Mouse (Mus musculus) adipocyte (in vitro differentiated cells): ENCODE results near the gene Rhoh.

ENCODE experiments used
- DNase-seq: peaks from one replicate; pipeline ENCODE4 v3.0.0-alpha.2; 2016; ENCODE audit warnings: low spot score

The Rhoh gene

DNA sequence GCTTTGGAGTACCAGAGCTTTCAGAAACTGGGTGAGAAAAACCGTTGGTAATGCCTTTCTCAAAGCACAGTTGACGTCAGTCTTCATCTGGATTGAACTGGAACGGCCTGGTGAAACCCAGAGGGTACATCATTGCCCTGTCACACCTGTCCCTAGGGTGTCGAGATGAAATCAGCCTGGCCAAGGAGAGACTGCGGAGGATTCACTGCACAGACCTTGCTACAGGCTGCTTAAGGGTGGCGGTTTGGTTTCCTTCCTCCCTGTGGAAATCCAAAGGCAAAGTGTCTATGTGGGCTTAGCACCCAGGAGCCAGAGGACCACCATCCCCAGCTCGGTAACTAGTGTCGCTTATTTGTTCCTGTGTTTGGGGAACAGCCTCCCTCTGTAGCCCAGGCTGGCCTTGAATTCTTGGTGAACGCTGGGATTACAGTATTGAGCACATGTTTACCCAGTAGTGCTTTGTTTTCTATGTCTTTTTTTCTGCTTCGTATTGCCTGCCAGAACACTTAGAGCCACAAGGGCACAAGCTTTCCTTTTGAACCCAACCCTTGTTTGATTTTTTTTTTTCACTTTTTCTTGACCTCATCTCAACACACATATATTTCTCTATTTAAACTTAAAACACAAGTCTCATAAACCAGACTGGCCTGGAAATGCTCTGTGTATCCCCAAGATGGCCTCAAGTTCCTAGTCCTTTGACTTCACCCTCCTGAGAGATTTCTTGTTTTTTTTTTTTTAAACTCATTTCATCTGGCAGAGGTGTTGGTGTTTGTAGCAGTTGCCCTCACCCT lies at the start of gene Rhoh:
Gene Rhoh (plus strand): TSS at position 60 of the 791 bp plus-strand sequence.
- no peak for DNase-seq

DNA sequence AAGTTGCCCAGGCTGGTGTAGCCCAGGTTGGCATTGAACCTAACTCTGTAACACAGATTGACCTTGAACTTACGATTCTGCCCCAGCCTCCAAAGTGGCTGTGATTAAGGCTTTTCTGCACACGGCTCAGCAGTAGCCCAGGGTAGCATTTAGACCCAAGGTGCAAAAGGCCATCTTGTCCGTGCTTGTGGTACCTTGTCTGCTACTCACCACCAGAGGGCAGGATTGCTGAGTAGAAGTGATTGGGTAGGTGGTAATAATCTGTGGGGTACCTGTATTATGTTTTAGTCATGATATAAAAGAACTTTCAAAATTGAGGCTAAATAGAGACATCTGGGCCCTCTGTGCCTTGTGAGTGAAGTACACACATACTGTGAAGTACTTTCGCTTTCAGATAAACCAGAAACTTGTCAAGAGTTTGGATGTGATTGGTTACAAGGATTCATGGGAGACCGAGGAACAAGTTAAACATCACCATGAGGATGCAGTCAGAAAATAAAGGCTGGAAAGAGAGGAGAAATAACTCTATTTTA lies 37.3 kb upstream of the Rhoh start:
- peak; percentile 36 for DNase-seq

DNA sequence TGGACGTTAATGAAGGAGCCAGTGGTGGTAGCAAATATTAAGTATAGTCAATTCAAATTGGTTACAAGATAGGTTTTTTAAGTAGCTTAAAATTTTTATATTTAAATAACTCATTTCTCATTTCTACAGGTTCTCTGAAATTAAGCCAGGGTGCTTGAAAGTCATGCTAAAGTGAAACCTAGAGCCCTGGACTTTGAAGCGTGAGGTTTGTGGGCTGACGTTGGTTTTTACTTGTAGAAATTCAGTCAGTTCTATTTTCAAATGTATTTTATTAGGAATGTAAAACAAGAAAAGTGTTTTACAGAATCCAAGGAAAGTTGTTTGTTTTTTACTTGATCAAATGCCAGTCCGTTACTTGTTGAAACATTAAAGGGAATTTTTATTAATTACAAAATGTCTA lies 34.5 kb upstream of the Rhoh start:
- DNase-seq = no peak

DNA sequence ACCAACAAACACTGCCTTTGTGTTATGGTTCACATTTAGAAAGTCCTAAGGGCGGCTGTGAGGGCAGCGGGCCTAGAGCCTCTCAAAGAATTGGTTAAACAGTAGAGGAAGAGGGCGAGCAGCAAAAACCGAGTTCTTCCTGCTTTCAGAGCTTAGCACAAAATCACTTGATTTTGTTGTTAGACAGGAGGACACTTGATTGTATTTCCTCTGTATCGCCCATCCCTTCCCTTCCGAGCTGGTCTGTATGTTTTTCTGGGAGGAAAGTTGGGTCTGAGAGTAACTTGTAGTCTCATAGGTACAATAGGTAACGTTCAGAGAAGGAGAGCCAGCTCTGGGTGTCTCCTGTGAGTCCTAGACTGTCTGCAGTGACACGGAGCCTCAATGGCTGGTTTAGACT lies 33.9 kb upstream of the Rhoh start:
- no peak for DNase-seq

DNA sequence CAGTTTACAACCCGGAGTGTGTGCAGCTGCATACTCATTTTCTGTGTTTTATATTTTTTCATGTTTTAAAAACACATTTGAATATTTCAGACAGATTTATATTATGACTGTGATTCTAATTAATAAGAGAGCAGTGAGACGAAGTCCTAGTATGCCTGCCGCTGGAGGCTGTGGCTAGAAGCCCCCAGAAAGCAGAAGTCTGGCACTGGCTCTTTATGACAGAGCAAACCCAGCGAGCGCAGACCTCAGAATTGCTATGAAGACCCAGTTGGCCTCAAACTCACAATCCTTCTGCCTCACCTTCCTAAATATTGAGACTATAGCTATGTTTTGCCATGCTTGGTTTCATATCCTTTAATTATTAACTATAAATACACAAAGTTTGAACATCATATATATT lies 32.8 kb upstream of the Rhoh start:
- DNase-seq = no peak

DNA sequence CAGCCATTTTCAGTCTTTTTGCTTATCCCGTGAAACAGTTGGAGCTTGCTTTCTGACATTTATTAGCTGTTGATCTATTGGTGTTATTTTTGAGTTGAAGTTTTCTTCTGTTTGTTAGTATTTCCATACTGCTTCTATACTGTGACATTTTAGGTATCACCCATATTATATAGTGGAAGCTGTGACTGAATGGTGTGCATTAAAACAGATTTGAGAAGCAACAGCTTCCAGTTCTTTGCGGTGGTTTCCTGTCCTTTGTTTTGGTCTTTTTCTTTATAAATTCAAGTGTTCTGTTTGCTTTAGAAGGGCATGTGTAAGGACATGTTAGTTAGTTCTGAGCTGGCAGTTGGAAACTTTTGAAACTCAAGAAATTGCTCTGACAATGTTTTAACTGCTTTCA lies 32.0 kb upstream of the Rhoh start:
- DNase-seq = no peak

DNA sequence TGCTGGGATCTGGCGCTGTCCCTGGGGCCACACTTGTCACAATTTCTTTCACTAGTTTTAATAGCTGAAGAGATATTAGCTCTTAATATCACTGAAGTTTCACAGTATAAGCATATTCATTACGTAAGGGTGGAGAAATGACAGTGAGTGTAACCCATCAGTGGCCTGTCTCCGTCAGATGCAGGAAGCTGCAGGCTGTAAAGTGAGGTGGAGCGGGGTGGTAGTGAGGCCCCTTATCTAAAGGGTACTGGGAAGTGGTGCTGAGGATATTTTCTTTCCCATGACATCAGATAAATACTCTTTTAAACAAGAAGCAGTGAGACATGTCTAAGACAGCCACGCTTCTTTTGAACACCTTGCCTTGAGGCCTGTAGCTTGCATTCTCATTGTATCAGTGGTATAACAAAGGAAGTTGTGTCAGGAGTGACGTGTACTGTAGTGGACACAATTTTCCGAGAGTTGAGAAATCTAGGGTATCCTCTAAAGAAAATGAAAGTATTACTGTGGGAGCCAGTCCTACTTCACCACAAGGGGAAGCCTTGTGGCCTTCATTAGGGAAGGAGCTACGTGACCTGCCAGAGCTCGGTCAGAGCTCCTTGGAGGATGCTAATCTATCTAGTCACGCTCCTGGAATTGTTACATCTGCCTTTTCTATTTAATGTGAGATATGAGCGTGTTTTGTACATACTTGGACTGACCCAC lies 28.9 kb upstream of the Rhoh start:
- DNase-seq = no peak

DNA sequence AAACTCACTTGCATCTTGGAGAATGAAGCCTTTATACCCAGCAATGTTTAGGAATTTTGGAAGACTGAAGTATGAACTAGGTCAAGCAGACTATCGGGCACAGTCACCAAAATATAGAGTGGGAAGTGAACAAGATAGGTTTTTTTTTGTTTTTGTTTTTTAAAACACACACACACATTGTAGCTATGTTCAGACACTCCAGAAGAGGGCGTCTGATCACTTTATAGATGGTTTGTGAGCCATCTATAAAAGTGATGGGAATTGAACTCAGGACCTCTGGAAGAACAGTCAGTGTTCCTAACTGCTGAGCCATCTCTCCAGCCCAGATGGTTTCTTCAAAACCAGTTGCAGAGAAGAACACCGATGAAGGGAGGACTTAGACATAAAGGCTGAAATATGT lies 27.9 kb upstream of the Rhoh start:
- no peak for DNase-seq

DNA sequence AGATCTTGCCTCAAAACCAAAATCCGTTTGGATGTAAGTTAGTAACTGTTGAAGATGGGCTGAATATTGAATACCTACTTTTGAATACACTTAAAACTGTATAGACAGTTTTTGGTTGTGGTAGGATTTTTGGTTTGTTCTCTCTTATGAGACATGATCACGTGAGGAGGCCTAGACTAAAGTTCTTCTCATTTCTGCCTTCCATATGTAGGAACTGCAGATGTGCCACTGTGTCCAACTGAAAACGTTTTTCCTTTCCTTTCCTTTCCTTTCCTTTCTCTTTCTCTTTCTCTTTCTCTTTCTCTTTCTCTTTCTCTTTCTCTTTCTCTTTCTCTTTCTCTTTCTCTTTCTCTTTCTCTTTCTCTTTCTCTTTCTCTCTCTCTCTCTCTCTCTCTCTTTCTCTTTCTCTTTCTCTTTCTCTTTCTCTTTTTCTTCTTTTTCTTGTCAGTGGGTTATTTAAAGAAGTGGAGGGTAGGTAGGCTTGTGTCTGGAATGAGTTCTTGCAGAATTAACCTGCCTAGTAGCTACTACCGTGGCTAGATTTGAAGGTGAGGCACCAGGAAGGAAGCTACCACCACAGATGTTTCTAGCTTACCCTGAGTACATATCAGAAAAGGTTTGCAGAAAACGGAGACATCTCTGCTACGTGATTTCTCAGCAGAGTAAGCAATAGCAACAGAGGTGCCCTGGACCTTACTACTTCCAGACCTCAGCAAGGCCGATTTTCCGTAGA lies 27.1 kb upstream of the Rhoh start:
- no peak for DNase-seq

DNA sequence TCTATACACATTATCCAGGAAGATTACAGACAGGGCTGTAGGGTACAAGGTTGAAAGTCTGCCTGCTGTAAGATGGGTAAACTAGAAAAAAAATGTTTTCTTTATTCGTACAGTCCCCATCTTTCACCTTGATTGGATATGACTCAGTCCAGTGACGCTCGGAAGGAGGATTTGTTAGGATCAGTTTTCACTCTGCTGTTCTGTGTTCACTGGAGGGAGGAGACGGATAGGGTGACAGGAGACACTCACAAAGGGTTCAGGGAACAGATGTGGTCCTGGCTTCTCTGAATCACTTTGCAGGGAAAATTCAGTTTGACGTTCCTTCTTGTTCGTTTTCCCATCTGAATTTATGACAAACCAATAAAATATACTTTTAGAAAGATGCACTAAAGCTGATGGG lies 23.0 kb upstream of the Rhoh start:
- DNase-seq = no peak

DNA sequence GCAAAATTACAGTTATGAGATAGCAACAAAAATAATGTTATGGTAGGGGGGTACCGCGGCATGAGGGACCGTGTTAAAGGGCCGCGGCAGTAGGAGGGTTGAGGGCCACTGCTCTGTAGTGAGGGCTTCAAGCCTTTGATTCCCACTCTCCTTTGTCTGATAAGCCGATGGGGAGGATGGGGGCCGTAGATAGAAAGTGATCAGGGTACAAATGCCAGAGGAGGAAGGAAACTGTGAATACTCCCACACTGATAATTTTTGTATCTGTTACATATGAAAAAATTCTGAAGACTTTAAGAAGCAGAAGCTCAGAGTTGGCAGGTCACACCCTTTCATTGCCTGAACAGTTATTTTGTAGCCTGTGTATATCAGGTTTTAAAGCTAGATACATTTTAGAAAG lies 18.1 kb upstream of the Rhoh start:
- DNase-seq = no peak

DNA sequence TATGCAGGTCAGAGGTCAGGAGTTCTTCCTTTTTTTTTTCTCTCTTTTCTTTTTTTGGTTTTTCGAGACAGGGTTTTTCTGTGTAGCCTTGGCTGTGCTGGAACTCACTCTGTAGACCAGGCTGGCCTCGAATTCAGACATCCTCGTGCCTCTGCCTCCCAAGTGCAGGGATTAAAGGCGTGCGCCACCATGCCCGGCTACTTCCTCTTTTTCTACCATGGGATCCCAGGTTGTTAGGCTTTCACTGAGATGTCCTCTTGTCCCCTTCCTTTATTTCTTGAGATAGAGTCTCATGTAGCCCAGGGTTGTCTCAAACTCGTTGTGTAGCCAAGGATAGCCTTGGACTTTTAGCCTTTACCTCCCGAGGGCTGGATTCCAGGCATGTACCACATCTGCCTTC lies 14.5 kb upstream of the Rhoh start:
- no peak for DNase-seq

DNA sequence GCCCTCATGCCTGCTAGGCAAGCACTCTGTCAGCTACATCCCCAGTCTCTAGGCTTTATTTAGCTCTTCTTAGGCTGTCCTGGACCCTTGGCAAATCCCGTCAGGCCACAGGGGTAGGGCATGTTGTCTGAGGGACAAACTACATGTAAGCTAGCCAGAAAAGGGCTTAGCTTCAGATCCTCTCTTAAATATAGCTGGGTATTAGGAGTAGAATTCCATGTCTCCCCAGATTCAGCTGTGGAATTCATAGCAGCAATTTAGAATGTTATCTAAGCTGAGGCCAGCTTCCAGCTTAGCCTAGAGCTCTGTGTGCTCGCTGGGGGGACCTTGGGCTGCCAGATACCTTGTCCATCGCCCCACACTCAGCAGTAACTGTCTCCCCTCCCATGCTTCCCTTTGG lies 14.1 kb upstream of the Rhoh start:
- DNase-seq = no peak

DNA sequence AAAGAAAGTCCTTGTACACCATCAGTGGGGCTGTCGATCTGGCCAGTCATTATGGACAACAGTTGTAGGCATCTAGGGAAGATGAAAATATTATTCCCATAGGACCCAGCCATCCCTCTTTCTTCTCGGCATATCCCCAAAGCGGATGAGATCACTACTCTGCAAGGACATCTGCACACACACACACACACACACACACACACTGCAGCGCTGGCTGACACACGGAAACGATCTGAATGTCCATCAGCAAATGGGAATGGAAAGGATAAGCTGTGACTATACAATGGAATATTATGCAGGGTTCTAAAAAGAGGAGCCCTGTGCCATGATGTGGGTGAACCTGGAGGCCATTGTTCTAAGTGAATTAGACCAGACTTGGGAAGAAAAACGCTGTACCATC lies 13.4 kb upstream of the Rhoh start:
- DNase-seq = no peak

DNA sequence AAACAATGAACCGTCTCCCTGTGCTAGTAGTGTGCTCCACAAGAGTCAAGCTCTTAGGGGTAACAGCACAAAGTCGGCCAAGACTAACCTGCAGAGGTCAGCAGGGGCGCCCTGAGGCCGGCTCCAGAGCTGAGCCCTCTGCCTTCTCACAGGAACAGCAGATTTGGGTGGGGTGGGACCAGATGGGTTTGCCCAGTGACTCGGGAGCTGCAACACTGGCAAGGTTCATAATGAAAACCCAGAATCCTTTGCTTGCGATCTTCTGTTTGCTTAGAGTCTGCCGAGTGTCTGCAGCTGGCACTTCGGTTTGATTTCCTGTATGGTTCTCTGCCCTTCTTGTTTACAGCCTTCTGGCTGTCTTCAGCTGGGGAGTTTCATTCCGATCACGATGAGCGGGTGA lies 10.2 kb upstream of the Rhoh start:
- no peak for DNase-seq

DNA sequence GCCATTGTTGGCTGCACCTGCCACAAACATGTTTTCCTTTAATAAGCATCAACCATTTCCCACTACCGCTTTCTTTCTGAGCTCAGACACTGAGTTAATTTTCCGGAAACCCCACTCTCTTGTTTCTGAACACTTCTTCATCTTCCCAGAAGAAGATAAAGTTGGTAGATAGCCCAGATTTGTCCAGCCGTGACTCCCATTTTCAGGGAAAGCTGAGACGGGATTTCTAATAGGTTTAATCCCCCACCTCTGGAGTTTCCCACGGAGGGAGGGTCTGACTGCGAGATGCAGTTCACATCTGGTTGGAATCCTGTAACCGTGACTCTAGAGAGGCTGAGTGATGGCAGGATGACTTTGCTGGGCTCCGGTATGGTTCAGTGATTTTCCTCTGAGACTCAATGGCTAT lies 6.2 kb upstream of the Rhoh start:
- DNase-seq = no peak

DNA sequence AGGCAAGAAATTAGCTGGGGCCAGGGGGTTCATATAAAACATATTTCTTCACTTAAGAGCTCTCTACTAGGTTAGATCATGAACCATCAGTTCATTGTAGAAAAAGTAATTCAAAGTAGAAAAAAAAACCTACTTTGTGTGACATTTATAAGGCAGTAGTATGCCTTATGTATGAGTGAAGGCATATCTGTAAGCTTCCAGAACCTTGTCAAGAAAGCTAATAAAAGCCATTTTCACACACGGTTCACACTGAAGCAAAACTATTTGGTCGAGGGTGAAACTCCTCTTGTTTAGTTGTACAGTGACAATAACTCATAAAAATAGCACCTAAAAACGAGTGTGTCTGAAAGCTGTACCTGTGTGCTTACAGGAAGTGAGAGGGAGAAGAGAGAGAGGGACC lies 5.4 kb upstream of the Rhoh start:
- no peak for DNase-seq

DNA sequence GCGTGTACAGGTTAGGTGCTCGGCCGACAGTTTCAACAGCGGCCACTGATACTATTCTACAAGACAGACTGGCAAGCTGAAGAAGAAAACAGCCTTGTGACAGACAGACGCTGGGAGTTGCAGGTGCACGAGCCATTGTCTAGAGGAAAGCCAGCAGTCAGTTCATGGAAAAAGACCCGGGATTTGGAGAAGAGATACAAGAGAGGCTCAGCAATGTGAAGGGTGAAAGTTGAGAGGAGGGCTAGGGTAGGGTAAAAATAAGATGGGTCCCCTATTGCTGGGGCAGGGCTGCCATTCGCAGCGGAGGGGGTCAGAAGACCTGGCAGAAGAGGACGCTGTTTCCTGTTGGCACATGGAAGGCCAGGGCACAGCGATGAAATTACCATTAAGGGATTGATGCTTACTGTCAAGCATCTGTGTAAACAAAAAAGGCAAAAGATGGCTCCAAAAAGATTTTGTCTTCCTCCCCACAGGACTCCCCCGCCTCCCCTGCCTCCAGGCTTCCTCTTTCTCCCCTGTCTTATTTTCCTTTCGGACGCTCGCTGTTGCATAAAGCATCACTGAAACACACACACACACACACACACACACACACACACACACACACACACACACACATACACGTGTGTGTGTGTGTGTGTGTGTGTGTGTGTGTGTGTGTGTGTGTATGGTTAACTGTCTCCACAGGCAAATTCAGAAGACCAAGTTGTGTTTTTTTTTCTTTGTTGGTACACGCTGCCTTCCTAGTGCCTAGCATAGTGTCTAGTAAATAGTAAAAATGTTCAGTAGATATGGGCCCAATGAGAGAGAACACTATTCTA lies 4.2 kb upstream of the Rhoh start:
- no peak for DNase-seq

DNA sequence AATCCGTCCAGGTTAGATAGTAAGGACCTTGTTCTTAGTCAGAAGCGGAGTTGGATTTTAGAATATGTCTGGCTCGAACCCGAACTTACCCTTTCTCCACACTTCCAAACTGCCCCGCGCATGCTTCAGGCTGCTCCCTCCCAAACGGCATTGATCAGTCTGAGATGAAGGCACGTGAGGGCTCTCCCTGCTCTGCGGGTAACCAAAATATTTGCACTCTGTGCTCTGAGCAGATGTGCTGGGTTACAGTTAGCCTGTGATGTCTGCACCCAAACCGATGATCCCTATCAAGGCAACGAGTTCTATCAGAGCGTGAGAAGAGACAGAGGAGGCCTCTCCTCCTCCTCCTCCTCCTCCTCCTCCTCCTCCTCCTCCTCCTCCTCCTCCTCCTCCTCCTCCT lies 3.1 kb upstream of the Rhoh start:
- no peak for DNase-seq

DNA sequence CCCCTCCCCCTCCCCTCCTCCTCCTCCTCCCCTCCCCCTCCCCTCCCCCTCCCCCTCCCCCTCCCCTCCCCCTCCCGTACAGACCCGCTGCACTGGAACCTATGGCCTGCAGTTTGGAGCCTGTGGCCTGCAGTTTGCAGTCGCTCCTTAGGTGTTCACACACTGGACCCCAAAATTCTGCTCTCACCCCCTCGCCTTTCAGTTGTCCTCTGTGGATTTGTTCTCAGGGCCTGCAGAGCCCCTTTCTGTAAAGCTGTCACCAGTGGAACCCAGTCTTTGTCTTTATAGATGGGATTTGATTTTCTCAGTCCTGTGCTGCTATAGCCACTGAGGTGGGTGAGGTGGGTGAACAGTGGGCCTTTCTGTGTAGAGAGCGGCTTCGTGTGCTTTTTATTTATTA lies 2.7 kb upstream of the Rhoh start:
- DNase-seq = no peak

DNA sequence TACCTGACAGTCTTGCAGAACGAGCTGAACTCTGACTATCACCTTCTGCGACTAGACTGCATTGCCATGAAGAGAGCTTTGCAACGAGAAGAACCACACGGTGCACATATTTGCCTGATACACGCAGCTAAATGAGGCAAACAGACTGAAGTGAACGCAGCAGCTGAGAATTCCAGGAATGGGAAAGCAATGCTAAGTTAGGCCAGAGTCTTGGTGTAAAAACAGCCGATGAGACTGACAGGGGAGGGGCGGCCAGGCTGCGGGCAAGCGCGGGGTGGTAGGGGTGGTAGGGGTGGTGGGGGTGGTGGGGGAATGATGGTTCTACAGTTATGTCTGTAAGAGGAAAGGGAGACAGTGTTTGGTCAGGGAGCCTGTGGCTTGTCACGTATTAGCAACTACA lies 2.1 kb upstream of the Rhoh start:
- DNase-seq = no peak

DNA sequence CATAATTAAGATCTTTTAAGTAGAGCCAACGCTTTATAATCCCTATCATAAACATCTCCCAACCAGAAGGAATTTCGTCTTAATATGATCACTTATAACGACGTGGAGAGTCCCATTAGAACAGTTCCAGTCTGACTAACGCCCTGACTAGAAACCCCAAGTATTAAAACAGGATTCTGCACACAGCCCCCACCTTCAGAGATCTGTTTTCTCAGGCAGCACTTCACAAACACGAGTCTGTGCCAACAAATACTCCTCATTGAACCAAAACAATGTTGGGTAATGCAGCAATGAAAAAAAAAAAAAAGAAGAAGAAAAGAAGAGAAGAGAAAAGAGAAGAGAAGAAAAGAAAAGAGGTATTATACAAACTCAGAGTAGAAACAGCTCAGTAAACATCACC lies 1.6 kb upstream of the Rhoh start:
- DNase-seq = no peak
